Mouse (Mus musculus) midbrain, postnatal 0 days (tissue): ENCODE data around the gene Syce1l. TPM values are rescaled to one million over a fixed set of nuclear protein-coding genes. Genes with fewer than 3 reads are reported as not detected.
A peak's percentile ranks its signal among the peaks of the same experiment; 100 is the strongest.

Experiments
- ATAC-seq: fragments of 200-750 bp; cut with Nextera tagmentation; 2 replicates; pipeline ENCODE4 v1.8.0; 2017; ENCODE audit warnings: moderate number of reproducible peaks, mild to moderate bottlenecking, moderate TSS enrichment, moderate library complexity; ENCODE audit not compliant: low FRiP score
- DNase-seq: peaks from one replicate; pipeline ENCODE4 v3.0.0-alpha.2; 2015; ENCODE audit warnings: low spot score
- H3K27ac ChIP-seq: fragments of 300-500 bp; sonication (generic); 2 replicates; pipeline ENCODE4 v1.5.1; 2014; ENCODE audit warnings: low read depth, mild to moderate bottlenecking, low read length, mixed read lengths
- H3K27me3 ChIP-seq: fragments of 300-500 bp; sonication (generic); 2 replicates; pipeline ENCODE4 v1.6.1; 2014; ENCODE audit warnings: low read length, control low read depth, mixed read lengths; ENCODE audit not compliant: insufficient read depth
- H3K36me3 ChIP-seq: fragments of 300-500 bp; sonication (generic); 2 replicates; pipeline ENCODE4 v1.6.1; 2014; ENCODE audit warnings: low read length, control low read depth, mixed read lengths; ENCODE audit not compliant: insufficient read depth
- H3K4me1 ChIP-seq: fragments of 300-500 bp; sonication (generic); 2 replicates; pipeline ENCODE4 v1.6.1; 2014; ENCODE audit warnings: mild to moderate bottlenecking, control low read depth, antibody characterized with exemption, low read length, mixed read lengths; ENCODE audit not compliant: insufficient read depth
- H3K4me2 ChIP-seq: fragments of 300-500 bp; sonication (generic); 2 replicates; pipeline ENCODE4 v1.6.1; 2014; ENCODE audit warnings: low read depth, mild to moderate bottlenecking, low read length, mixed read lengths; ENCODE audit not compliant: poor library complexity, severe bottlenecking
- H3K4me3 ChIP-seq: fragments of 300-500 bp; sonication (generic); 2 replicates; pipeline ENCODE4 v1.5.1; 2014; ENCODE audit warnings: low read depth, mild to moderate bottlenecking, low read length, moderate library complexity
- H3K9ac ChIP-seq: fragments of 300-500 bp; sonication (generic); replicated peaks from 2 replicates; pipeline ENCODE4 v1.6.1; 2014; ENCODE audit warnings: mild to moderate bottlenecking, low read length, moderate library complexity, mixed read lengths; ENCODE audit not compliant: poor library complexity, severe bottlenecking
- H3K9me3 ChIP-seq: fragments of 300-500 bp; sonication (generic); 2 replicates; pipeline ENCODE4 v1.6.1; 2016; ENCODE audit warnings: low read length, control low read depth
- CTCF ChIP-seq: IDR thresholded peaks from 2 replicates; pipeline ENCODE4 v1.5.1; 2016; ENCODE audit warnings: antibody characterized with exemption, mild to moderate bottlenecking
- WGBS: fragments of 180-500 bp; shearing (Covaris S2); extraction: QIAGEN DNeasy Blood & Tissue Kit; methylation state at CpG from one replicate; pipeline ENCODE4 v1.1.7; 2014; 5-methylcytosine and 5-hydroxymethylcytosine counted together
- polyA plus RNA-seq: library from polyadenylated mRNA; unstranded; fragments of >200 nt; fragmentation: Nextera tagmentation; extraction: Ambion mirVana; gene quantifications from 2 replicates; pipeline ENCODE4 v1.2.1, GENCODE M21; 2015
- total RNA-seq: library from RNA; depleted of rRNA; stranded (reverse); fragments of >200 nt; gene quantifications from 2 replicates; pipeline ENCODE4 v1.2.3, GENCODE M21; 2014

The Syce1l gene
- total and polyA plus RNA-seq, 2 experiments from 2014 or later, result 0.65 TPM; not detected in 1

GRCm38 (mm10) chr8:113653151-113653550 lies 10.1 kb downstream of the Syce1l start:
- no peak for DNase-seq
- Histone ChIP-seq H3K27ac (no peak overlapping the region), H3K27me3 (no peaks in the 10 kb centered on the region), H3K4me1 (no peaks in the 10 kb centered on the region), H3K9me3 (no peaks in the 10 kb centered on the region), H3K36me3 (no peaks in the 10 kb centered on the region), H3K4me2 (no peak overlapping the region), H3K4me3 (no peak overlapping the region), H3K9ac (no peak overlapping the region)
- TF ChIP-seq CTCF, result no peak
- 69% methylated on average over 4 of the region's 4 CpGs for WGBS
- ATAC-seq, result no peak

GRCm38 (mm10) chr8:113656154-113656553 lies 13.1 kb downstream of the Syce1l start:
- DNase-seq, result no peak
- Histone ChIP-seq H3K9ac (no peak overlapping the region), H3K9me3 (no peaks in the 10 kb centered on the region), H3K4me1 (no peaks in the 10 kb centered on the region), H3K4me2 (no peak overlapping the region), H3K4me3 (no peak overlapping the region), H3K27ac (no peak overlapping the region), H3K36me3 (no peaks in the 10 kb centered on the region), H3K27me3 (no peaks in the 10 kb centered on the region)
- TF ChIP-seq CTCF, result no peak
- WGBS, result 93% methylated on average over 5 of the region's 5 CpGs
- ATAC-seq, result no peak

GRCm38 (mm10) chr8:113656681-113657298 lies 13.8 kb downstream of the Syce1l start:
- Histone ChIP-seq H3K36me3 (no peaks in the 10 kb centered on the region), H3K9me3 (no peaks in the 10 kb centered on the region), H3K27me3 (no peaks in the 10 kb centered on the region), H3K4me1 (no peaks in the 10 kb centered on the region), H3K27ac (no peak overlapping the region), H3K9ac (no peak overlapping the region), H3K4me2 (no peak overlapping the region), H3K4me3 (no peak overlapping the region)
- DNase-seq (no peak), ATAC-seq (no peak)
- WGBS, result 78% methylated on average over 11 of the region's 11 CpGs
- TF ChIP-seq CTCF, result no peak

- no peak for DNase-seq
- H3K27me3 ChIP-seq, result no peaks in the 10 kb centered on the region
- no peak overlapping the region for H3K27ac ChIP-seq
- no peaks in the 10 kb centered on the region for H3K36me3 ChIP-seq
- no peaks in the 10 kb centered on the region for H3K9me3 ChIP-seq
- WGBS, result 100% methylated on average over 1 of the region's 1 CpGs
- no peak overlapping the region for H3K4me3 ChIP-seq
- H3K4me2 ChIP-seq, result no peak overlapping the region
- peak; percentile 7; the same call in 1 of the 2 replicates for TF ChIP-seq CTCF
- H3K4me1 ChIP-seq, result no peaks in the 10 kb centered on the region
- ATAC-seq, result no peak
- H3K9ac ChIP-seq, result no peak overlapping the region
Observed at GRCm38 (mm10) chr8:113660128-113660527, 17.1 kb downstream of the Syce1l start.

GRCm38 (mm10) chr8:113664544-113664943 lies 21.5 kb downstream of the Syce1l start:
- H3K9me3 ChIP-seq, result no peaks in the 10 kb centered on the region
- H3K27ac ChIP-seq, result no peak overlapping the region
- ATAC-seq (peak; percentile 87), DNase-seq (peak; percentile 95)
- H3K4me2 ChIP-seq, result no peak overlapping the region
- H3K27me3 ChIP-seq, result no peaks in the 10 kb centered on the region
- TF ChIP-seq CTCF, result peak; percentile 100
- WGBS, result 8% methylated on average over 2 of the region's 2 CpGs
- H3K4me3 ChIP-seq, result no peak overlapping the region
- no peak overlapping the region for H3K9ac ChIP-seq
- no peaks in the 10 kb centered on the region for H3K4me1 ChIP-seq
- no peaks in the 10 kb centered on the region for H3K36me3 ChIP-seq

GRCm38 (mm10) chr8:113665036-113665435 lies 22.0 kb downstream of the Syce1l start:
- no peaks in the 10 kb centered on the region for H3K36me3 ChIP-seq
- no peaks in the 10 kb centered on the region for H3K27me3 ChIP-seq
- H3K27ac ChIP-seq, result no peak overlapping the region
- no peaks in the 10 kb centered on the region for H3K9me3 ChIP-seq
- 50% methylated on average over 4 of the region's 4 CpGs for WGBS
- no peak overlapping the region for H3K4me3 ChIP-seq
- no peak for TF ChIP-seq CTCF
- no peak overlapping the region for H3K4me2 ChIP-seq
- no peaks in the 10 kb centered on the region for H3K4me1 ChIP-seq
- no peak for ATAC-seq
- no peak overlapping the region for H3K9ac ChIP-seq
- DNase-seq, result no peak
